Mouse (Mus musculus): ENCODE measurements around the gene Erp44. TPM values are rescaled to one million over a fixed set of nuclear protein-coding genes. Genes with fewer than 3 reads are reported as not detected.

The Erp44 gene
- polyA plus RNA-seq, 1 experiment from 2014 or later = 95.8 TPM

DNA sequence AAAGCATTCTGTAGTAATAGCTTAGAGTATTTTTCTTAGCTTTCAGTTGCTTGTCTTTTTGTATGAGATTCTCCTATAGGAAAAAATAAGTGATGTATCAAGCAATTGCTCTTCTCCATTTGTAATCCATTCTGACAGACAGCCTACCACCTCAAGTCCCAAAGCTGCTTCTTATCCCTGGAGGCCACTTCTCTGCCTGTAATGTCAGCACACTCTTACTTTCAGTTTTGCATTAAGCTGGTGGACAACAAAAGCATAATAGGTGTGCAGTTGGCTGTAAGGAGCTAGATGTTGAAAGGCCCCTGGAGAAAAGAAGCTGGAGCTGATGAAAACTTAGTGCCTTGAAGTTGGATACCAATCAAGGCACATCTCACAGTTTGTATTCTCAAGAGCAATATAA is 26.1 kb downstream of the Erp44 start:
- H3K4me1 ChIP-seq (replicated peaks; ENCODE audit: control insufficient read depth, insufficient read depth, low read length) = no peaks in the 10 kb centered on the region
- ATAC-seq (ENCODE audit: low read depth) = no peak
- H3K4me2 ChIP-seq (ENCODE audit: low read depth, low read length) = no peak overlapping the region
- H3K27ac ChIP-seq (ENCODE audit: low read length) = no peak overlapping the region
- no peaks in the 10 kb centered on the region for H3K36me3 ChIP-seq (ENCODE audit: control insufficient read depth, insufficient read depth, low read length)
- H3K9me3 ChIP-seq (ENCODE audit: control insufficient read depth, low read length) = no peaks in the 10 kb centered on the region
- no peak overlapping the region for H3K4me3 ChIP-seq (ENCODE audit: low read length)
- no peak overlapping the region for H3K9ac ChIP-seq (ENCODE audit: low read length)
- H3K27me3 ChIP-seq (ENCODE audit: control insufficient read depth, insufficient read depth, low read depth, low read length) = no peaks in the 10 kb centered on the region

DNA sequence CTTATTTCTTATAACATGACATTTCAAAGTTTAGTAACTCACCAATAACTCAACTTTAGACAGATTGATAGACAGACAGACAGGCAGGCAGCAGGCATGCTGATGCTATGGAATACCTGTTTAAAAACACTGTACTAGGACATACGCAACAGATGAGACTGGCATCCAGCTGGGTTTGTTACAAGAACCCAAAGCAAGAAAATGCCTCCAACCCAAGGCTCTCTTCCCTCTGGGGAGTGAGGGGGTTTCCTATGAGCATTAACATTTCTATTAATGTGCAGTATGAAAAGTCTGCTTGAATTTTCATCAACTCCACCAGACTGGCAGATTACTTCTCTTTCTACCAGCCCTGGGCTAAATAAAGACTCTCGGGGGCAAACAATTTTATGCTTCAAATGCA is 35.1 kb downstream of the Erp44 start:
- Histone ChIP-seq H3K4me1 (replicated peaks; ENCODE audit: control insufficient read depth, insufficient read depth, low read length) (no peaks in the 10 kb centered on the region), H3K4me3 (ENCODE audit: low read length) (no peak overlapping the region), H3K27me3 (ENCODE audit: control insufficient read depth, insufficient read depth, low read depth, low read length) (no peaks in the 10 kb centered on the region), H3K27ac (ENCODE audit: low read length) (no peak overlapping the region), H3K9me3 (ENCODE audit: control insufficient read depth, low read length) (no peaks in the 10 kb centered on the region), H3K4me2 (ENCODE audit: low read depth, low read length) (no peak overlapping the region), H3K36me3 (ENCODE audit: control insufficient read depth, insufficient read depth, low read length) (no peaks in the 10 kb centered on the region), H3K9ac (ENCODE audit: low read length) (no peak overlapping the region)
- WGBS = 86% methylated on average over 2 of the region's 2 CpGs
- ATAC-seq (ENCODE audit: low read depth) = no peak

DNA sequence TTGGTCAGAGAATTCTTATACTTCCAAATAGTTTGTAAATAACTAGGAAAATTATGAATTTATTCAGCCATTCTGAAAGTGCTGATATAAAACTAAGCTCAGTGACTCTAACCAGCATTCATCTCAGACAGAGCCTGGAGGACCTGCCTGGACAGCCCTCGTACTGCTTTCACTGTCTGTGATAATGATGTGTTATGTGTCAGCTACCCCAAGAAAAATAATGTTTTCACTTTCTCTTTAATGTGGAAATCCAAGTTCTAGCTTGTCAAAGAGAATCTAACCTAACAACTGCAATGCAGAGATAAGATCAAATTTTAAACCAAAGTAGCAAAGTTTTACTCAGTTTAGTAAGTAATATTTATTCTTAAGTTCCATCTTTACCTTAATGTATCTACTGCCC is 35.6 kb downstream of the Erp44 start:
- no peak for ATAC-seq (ENCODE audit: low read depth)
- Histone ChIP-seq H3K4me2 (ENCODE audit: low read depth, low read length) (no peak overlapping the region), H3K9ac (ENCODE audit: low read length) (no peak overlapping the region), H3K4me1 (replicated peaks; ENCODE audit: control insufficient read depth, insufficient read depth, low read length) (no peaks in the 10 kb centered on the region), H3K4me3 (ENCODE audit: low read length) (no peak overlapping the region), H3K9me3 (ENCODE audit: control insufficient read depth, low read length) (no peaks in the 10 kb centered on the region), H3K27me3 (ENCODE audit: control insufficient read depth, insufficient read depth, low read depth, low read length) (no peaks in the 10 kb centered on the region), H3K27ac (ENCODE audit: low read length) (no peak overlapping the region), H3K36me3 (ENCODE audit: control insufficient read depth, insufficient read depth, low read length) (no peaks in the 10 kb centered on the region)
- 49% methylated on average over 1 of the region's 1 CpGs for WGBS

DNA sequence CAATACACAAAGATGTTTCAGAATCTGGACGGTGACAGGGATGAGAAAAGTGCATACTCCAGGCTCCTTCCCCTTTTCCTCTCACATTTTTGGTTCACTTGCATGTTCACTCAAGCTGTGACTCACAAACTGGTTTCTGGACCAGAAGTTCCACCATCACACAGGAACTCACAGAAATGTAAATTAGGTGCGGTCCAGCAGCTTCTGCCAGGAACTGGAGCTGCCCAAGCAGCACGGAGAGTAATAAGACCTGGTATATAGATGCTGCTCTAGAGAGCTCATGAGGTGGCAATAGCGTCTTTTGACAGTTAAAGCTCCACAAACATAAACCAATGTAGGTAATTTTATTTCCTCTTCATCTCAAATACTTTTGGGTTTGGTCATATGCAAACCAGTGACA is 36.9 kb downstream of the Erp44 start:
- WGBS = 85% methylated on average over 4 of the region's 4 CpGs
- Histone ChIP-seq H3K27ac (ENCODE audit: low read length) (no peak overlapping the region), H3K4me2 (ENCODE audit: low read depth, low read length) (no peak overlapping the region), H3K27me3 (ENCODE audit: control insufficient read depth, insufficient read depth, low read depth, low read length) (no peaks in the 10 kb centered on the region), H3K9me3 (ENCODE audit: control insufficient read depth, low read length) (no peaks in the 10 kb centered on the region), H3K4me3 (ENCODE audit: low read length) (no peak overlapping the region), H3K4me1 (replicated peaks; ENCODE audit: control insufficient read depth, insufficient read depth, low read length) (no peaks in the 10 kb centered on the region), H3K36me3 (ENCODE audit: control insufficient read depth, insufficient read depth, low read length) (no peaks in the 10 kb centered on the region), H3K9ac (ENCODE audit: low read length) (no peak overlapping the region)
- no peak for ATAC-seq (ENCODE audit: low read depth)

GRCm38 (mm10) chr4:48239046-48239445 is 40.3 kb downstream of the Erp44 start:
- Histone ChIP-seq H3K27me3 (ENCODE audit: control insufficient read depth, insufficient read depth, low read depth, low read length) (no peaks in the 10 kb centered on the region), H3K9me3 (ENCODE audit: control insufficient read depth, low read length) (no peaks in the 10 kb centered on the region), H3K4me1 (replicated peaks; ENCODE audit: control insufficient read depth, insufficient read depth, low read length) (no peaks in the 10 kb centered on the region), H3K4me3 (ENCODE audit: low read length) (no peak overlapping the region), H3K27ac (ENCODE audit: low read length) (no peak overlapping the region), H3K4me2 (ENCODE audit: low read depth, low read length) (no peak overlapping the region), H3K9ac (ENCODE audit: low read length) (no peak overlapping the region), H3K36me3 (ENCODE audit: control insufficient read depth, insufficient read depth, low read length) (no peaks in the 10 kb centered on the region)
- WGBS = 60% methylated on average over 4 of the region's 4 CpGs
- ATAC-seq (ENCODE audit: low read depth) = peak; percentile 15; the same call in 1 of the 2 replicates

DNA sequence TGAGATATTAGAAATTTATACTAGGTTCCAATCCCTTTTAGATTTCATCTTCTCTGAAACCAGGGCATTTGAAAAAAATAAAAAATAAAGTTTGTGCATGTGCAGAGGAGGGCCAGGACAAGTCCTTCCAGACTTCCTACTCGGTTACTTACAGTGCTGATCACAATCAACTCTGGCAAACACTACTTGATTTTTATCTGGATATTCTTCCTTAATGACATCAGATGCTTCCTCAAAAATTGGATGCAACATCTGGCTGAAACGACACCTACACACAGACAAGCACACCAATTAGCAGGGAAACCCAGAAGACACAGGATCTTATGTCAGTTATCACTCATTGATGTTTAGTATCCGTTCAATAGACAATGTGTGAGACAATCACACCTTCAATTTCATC is 42.6 kb downstream of the Erp44 start:
- Histone ChIP-seq H3K9me3 (ENCODE audit: control insufficient read depth, low read length) (no peaks in the 10 kb centered on the region), H3K4me2 (ENCODE audit: low read depth, low read length) (no peak overlapping the region), H3K27ac (ENCODE audit: low read length) (no peak overlapping the region), H3K27me3 (ENCODE audit: control insufficient read depth, insufficient read depth, low read depth, low read length) (no peaks in the 10 kb centered on the region), H3K4me3 (ENCODE audit: low read length) (no peak overlapping the region), H3K9ac (ENCODE audit: low read length) (no peak overlapping the region), H3K4me1 (replicated peaks; ENCODE audit: control insufficient read depth, insufficient read depth, low read length) (no peaks in the 10 kb centered on the region), H3K36me3 (ENCODE audit: control insufficient read depth, insufficient read depth, low read length) (no peaks in the 10 kb centered on the region)
- no peak for ATAC-seq (ENCODE audit: low read depth)
- WGBS = 70% methylated on average over 3 of the region's 3 CpGs

- no peak overlapping the region for H3K9ac ChIP-seq (ENCODE audit: low read length)
- H3K27ac ChIP-seq (ENCODE audit: low read length) = no peak overlapping the region
- H3K36me3 ChIP-seq (ENCODE audit: control insufficient read depth, insufficient read depth, low read length) = no peaks in the 10 kb centered on the region
- WGBS = 31% methylated on average over 3 of the region's 3 CpGs
- no peaks in the 10 kb centered on the region for H3K4me1 ChIP-seq (replicated peaks; ENCODE audit: control insufficient read depth, insufficient read depth, low read length)
- H3K9me3 ChIP-seq (ENCODE audit: control insufficient read depth, low read length) = no peaks in the 10 kb centered on the region
- peak; percentile 43; the same call in 1 of the 2 replicates for ATAC-seq (ENCODE audit: low read depth)
- H3K4me3 ChIP-seq (ENCODE audit: low read length) = no peak overlapping the region
- no peaks in the 10 kb centered on the region for H3K27me3 ChIP-seq (ENCODE audit: control insufficient read depth, insufficient read depth, low read depth, low read length)
- no peak overlapping the region for H3K4me2 ChIP-seq (ENCODE audit: low read depth, low read length)
Observed at GRCm38 (mm10) chr4:48226800-48227199, 52.6 kb downstream of the Erp44 start.

DNA sequence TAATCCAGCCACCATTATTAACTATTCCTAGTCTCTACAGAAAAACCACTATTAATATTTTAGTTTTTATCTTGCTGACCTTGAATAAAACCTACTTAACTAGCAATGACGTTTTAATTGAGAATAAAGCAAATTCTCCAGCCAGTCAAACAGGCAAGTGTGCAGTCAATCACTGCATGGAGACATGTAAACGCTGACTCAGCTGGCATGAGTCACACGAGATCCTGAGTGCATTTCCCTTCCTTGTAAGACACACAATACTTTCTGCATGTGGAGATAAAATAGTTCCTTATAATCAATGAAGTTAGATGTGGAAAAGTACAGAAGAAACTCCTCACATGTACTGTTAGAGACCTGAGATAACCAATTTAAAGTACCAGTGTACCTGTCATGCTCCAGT is 53.8 kb downstream of the Erp44 start:
- H3K4me1 ChIP-seq (replicated peaks; ENCODE audit: control insufficient read depth, insufficient read depth, low read length) = no peaks in the 10 kb centered on the region
- H3K4me2 ChIP-seq (ENCODE audit: low read depth, low read length) = no peak overlapping the region
- H3K27me3 ChIP-seq (ENCODE audit: control insufficient read depth, insufficient read depth, low read depth, low read length) = no peaks in the 10 kb centered on the region
- H3K27ac ChIP-seq (ENCODE audit: low read length) = no peak overlapping the region
- no peak overlapping the region for H3K9ac ChIP-seq (ENCODE audit: low read length)
- ATAC-seq (ENCODE audit: low read depth) = no peak
- WGBS = 32% methylated on average over 3 of the region's 3 CpGs
- no peaks in the 10 kb centered on the region for H3K9me3 ChIP-seq (ENCODE audit: control insufficient read depth, low read length)
- no peaks in the 10 kb centered on the region for H3K36me3 ChIP-seq (ENCODE audit: control insufficient read depth, insufficient read depth, low read length)
- H3K4me3 ChIP-seq (ENCODE audit: low read length) = no peak overlapping the region

DNA sequence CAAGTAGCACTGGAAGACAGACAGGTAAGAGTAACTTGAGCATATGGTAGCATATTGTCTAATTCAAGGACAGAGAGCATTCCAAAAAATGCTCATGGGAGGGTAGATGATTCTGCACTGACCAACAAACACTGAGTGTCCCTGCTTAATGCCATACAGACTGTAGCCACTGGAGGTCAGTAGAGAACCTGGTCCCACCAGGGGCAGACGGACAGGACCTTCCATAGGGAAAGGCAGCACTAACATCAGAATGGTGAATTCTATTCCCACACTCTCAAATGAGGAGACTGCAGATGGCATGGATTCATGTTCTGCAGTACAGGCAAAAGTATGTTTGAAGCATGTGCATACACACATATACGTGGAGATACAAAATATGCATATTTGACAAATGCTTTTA is 54.2 kb downstream of the Erp44 start:
- WGBS = 37% methylated on average over 2 of the region's 2 CpGs
- H3K4me3 ChIP-seq (ENCODE audit: low read length) = no peak overlapping the region
- no peaks in the 10 kb centered on the region for H3K9me3 ChIP-seq (ENCODE audit: control insufficient read depth, low read length)
- H3K36me3 ChIP-seq (ENCODE audit: control insufficient read depth, insufficient read depth, low read length) = no peaks in the 10 kb centered on the region
- H3K27ac ChIP-seq (ENCODE audit: low read length) = no peak overlapping the region
- H3K27me3 ChIP-seq (ENCODE audit: control insufficient read depth, insufficient read depth, low read depth, low read length) = no peaks in the 10 kb centered on the region
- H3K9ac ChIP-seq (ENCODE audit: low read length) = no peak overlapping the region
- peak; percentile 57; the same call in 1 of the 2 replicates for ATAC-seq (ENCODE audit: low read depth)
- no peaks in the 10 kb centered on the region for H3K4me1 ChIP-seq (replicated peaks; ENCODE audit: control insufficient read depth, insufficient read depth, low read length)
- no peak overlapping the region for H3K4me2 ChIP-seq (ENCODE audit: low read depth, low read length)

GRCm38 (mm10) chr4:48203564-48203963 is 75.8 kb downstream of the Erp44 start:
- H3K27me3 ChIP-seq (ENCODE audit: control insufficient read depth, insufficient read depth, low read depth, low read length) = no peaks in the 10 kb centered on the region

More at GRCm38 (mm10) chr4:48203564-48203963, 75.8 kb downstream of the Erp44 start:
- Histone ChIP-seq H3K4me2 (ENCODE audit: low read depth, low read length) (no peak overlapping the region), H3K9me3 (ENCODE audit: control insufficient read depth, low read length) (no peaks in the 10 kb centered on the region), H3K36me3 (ENCODE audit: control insufficient read depth, insufficient read depth, low read length) (peaks cover 14% of the 10 kb centered on the region), H3K27ac (ENCODE audit: low read length) (no peak overlapping the region), H3K4me3 (ENCODE audit: low read length) (no peak overlapping the region), H3K4me1 (replicated peaks; ENCODE audit: control insufficient read depth, insufficient read depth, low read length) (no peaks in the 10 kb centered on the region), H3K9ac (ENCODE audit: low read length) (no peak overlapping the region)
- ATAC-seq (ENCODE audit: low read depth) = no peak
- WGBS = 90% methylated on average over 4 of the region's 4 CpGs
